Mouse (Mus musculus): ENCODE measurements around the gene D930020B18Rik.

The D930020B18Rik gene

DNA sequence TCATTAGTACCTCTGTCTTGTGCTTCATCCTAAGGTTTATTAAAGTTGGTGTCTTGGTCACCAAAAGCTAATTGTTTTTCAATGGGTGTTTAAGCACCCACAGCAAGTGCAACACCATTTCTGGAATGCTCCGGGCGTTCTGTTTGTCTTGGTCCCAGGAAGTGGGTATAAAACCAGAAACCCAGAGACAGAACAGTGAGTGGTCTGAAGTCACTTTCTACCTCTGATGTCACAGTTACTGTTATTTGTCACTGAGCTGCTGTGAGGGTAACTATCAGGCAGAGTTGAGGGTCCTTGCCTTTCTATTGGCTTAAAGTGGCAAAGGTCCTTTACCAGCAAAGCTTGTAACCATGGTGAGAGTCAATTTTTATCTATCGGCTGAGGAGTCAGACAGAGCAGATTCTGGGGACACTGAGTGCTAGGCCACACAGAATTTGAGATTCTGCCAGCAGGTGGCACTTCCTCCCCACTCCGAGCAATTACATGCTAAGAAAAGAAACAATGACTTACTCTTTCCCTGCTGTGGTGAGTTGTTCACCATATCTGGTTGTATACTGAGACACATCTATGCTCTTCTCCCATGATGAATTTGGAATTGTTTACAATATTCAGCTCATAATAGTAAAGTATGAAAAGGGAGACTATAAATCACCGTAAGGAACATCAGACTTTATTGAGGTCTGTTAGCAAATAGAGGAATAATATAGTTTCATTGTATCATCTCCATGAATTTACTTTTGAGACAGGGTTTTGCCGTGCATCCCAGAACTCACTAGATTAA lies 1.0 kb upstream of the D930020B18Rik start:
- peak; percentile 16 for DNase-seq

DNA sequence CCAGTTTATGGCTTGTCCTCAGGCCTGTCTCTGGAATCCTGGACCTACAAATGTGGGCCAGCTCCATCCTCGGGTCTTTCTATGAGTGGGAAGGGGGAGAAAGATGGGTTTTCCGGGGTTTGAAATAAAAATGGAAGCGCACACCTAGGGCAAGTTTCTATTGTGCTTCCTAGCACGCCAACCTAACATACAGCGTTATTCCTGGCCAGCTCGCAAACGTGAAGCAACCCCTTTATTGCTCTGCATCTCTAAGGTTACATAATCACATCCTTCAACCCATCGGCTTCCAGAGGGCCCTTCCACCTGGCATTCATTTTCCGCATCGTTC lies 480 bp upstream of the D930020B18Rik start:
- no peak for DNase-seq

GRCm38 (mm10) chr10:121642054-121642947 lies 913 bp downstream of the D930020B18Rik start:
- no peak for DNase-seq

GRCm38 (mm10) chr10:121646294-121646693 lies 4.9 kb downstream of the D930020B18Rik start:
- no peak for DNase-seq

DNA sequence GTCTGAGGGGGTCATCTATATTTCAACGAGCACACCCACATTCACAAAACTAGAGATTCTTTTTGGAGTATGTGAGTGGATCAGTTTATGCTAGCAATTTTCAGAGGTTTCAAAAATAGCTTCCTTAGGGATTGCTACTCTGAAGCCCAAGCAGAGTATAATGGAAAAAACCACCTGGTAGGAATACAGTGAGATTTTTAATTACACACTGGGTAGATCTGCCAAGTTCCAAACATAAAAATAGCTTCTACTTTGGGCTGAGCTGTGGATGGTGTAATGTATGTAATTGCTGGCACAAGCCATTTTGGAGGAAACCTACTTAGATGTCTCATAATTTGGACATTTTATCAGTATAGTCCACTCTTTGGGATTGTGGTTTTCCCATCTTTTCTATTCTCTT lies 11.7 kb downstream of the D930020B18Rik start:
- DNase-seq = no peak

DNA sequence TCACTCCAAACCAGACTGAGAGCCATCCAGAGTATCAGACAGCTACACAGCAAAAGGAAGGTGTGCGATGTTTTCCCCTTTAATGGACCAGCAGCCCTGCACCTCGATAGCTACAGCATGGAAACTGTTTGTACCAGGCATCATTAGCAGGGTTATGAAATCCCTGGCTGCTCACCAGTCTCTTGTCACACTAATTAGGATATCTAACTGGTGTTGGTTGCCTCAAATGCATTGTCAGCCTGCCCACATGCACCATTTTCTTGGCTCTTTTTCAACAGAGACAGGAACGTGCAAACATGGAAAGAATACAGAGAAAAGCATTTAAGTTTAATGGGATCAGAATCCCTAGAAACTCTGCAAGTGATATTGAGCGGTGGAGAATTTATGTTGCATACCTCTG lies 14.5 kb downstream of the D930020B18Rik start:
- no peak for DNase-seq

GRCm38 (mm10) chr10:121662711-121663110 lies 21.3 kb downstream of the D930020B18Rik start:
- DNase-seq = no peak

GRCm38 (mm10) chr10:121663599-121663998 lies 22.2 kb downstream of the D930020B18Rik start:
- no peak for DNase-seq

DNA sequence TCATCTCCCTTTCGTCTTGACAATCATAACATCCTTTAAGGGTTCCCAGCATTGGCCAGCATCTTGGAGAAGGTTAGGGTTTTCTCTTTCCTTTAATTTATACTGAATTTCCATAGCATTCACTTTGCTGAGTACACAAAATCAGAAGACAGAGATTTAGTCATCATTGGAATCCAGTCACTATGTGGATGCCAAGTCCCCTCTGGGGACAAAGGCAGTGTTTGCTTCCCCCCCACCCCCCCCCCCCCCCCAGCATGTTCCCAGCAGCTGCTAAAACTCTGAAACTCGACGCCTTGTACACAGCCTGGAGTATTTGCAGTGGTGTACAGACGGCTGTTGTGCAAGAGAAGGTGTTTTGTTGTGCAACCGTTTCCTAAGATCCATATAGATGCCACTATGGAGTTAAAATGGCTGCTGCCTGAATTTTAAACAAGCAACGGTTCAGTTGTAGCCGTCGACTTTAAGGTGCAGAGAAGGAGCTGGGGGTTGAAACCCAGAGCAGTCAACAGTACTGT lies 24.3 kb downstream of the D930020B18Rik start:
- no peak for DNase-seq

DNA sequence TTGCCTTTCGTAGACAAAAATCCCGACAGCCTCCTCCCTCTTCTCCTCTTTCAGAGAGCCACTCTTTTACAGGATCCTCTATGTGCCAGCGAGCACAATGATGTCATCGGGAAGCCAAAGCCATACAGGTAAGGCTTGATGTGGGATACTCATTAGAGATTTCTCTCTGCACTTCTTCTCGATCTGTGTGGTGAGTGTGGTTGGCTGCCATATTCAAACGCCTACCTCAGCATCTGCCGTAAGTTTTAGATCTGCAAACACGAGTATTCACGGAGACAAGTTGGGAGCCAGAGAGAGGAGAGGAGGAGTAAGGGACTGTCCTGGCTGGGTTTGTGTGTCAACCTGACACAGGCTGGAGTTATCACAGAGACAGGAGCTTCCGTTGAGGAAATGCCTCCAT lies 27.7 kb downstream of the D930020B18Rik start:
- DNase-seq = no peak

DNA sequence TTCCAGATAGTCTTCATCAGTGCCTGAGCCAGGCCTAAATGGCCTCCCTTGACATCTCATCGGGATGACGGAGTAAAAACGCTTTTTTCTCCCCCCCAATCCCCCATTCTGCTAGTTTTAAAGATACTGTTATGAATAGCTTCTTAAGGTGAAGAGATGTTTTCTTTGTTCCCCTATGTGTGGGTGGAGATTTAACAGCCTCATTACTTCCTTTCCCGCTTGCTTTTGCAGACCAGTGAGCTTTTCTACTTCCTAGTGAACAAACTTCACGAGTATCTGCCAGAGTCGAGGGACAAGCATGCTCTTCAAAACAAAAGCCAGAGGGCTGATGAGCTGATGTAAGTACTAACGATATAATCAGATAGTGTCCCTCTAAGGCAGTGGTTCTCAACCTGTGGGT lies 35.6 kb downstream of the D930020B18Rik start:
- DNase-seq = no peak

DNA sequence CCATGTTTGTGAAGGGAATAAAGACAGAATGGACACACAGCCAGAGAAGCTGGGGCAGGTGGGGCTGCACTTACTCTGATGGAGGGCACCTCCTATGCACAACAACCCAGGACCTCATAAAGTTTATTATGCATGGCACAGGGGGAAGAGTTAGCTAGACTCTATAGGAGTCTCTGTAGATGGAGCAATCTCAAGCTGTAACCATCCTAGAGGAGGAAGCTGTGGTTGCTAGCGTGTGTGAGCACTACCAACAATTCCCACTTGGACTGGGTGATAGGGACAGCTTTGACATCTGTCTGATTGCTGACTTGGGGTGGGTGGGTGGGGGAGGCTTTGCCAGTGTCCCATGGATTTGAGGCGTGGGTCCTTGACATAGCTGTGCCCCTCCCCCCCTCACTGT lies 39.5 kb downstream of the D930020B18Rik start:
- DNase-seq = no peak

GRCm38 (mm10) chr10:121682539-121682938 lies 41.2 kb downstream of the D930020B18Rik start:
- DNase-seq = no peak

DNA sequence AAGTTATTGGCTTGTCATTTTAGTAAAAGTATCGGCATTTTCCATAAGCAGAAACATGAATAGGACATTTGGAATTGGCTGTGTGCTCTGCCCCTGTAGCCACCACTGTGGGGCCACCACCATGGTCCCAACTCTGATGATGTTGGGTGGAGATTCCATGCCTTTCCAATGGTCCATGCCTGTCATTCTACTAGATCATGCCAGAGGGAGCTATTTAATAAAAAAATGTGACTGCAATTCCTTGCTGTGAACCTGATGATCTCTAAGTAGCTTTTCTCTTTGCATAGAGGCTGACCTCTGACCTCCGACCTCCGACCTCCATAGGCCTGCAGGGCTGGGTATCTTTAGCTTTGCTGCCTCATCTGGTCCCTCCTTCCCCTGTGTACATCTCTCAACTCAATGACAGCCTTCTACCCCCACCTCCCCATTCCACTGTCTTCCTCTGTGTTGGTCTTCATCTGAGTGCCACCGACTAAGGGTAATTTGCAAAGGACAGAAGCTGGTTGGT lies 44.8 kb downstream of the D930020B18Rik start:
- no peak for DNase-seq

GRCm38 (mm10) chr10:121687511-121687910 lies 46.1 kb downstream of the D930020B18Rik start:
- no peak for DNase-seq

- peak; percentile 16 for DNase-seq
Observed at GRCm38 (mm10) chr10:121689591-121690314, 48.4 kb downstream of the D930020B18Rik start.

- no peak for DNase-seq
Observed at GRCm38 (mm10) chr10:121692944-121693579, 51.7 kb downstream of the D930020B18Rik start.

DNA sequence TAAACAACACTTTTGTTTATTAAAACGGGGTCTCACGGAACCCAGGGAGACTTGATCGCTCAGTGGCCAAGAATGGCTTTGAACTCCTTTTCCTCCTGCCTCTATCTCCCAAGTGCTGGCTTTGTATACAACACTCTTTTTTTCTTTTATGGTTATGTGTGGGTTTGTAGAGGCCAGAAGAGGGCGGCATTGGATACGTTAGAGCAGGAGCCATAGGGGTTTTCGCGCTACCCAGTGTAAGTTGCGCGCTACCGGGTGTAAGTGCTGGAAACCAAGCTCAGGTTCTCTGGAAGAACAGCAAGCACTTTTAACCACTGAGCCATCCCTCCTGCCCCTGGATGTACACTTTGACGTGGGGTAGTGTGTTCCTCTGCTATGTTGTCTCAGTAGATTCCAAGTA lies 53.2 kb downstream of the D930020B18Rik start:
- DNase-seq = no peak

DNA sequence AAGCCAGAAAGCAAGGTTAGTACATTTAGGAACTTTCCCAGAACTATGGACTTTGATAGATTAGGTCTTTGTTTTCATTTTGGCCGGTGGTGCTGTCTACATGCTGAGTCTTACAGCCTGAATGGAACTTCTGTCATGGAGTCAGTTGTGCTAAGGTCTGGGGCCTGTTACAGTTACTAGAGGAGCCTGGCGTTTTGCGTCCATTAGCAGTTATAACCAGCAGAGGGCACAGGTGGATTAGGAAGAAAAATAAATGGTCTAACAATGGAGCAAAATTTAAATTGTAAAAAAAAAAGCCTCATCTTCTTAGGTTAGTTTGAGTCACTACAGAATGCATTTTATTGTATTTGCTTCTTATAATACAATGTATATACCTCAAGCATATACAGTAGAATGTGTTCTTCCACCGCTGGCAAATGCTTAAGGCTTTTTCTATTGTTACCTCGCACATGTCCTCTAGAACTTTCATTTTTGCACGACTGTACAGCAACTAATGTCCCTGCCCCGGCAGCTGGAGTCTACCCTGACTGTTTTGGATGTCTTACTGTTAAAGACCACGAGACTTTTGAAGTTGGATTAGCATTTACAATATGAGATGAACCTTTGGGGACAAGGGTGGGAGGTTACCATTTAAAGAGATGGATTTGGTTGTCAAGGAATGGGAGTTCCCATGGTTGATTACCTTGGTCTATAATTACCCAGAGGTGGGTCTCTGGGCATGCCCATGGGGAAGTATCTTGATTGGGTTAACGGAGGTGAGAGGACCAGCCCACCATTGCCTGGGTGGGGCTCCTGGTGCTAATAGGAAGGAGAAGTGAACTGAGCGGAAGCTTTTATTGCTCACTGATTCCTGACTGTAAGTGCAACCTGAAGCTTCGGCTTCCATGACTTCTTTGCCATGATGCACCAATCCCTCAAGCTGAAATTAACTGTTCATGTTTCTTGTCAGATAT lies 60.2 kb downstream of the D930020B18Rik start:
- no peak for DNase-seq

DNA sequence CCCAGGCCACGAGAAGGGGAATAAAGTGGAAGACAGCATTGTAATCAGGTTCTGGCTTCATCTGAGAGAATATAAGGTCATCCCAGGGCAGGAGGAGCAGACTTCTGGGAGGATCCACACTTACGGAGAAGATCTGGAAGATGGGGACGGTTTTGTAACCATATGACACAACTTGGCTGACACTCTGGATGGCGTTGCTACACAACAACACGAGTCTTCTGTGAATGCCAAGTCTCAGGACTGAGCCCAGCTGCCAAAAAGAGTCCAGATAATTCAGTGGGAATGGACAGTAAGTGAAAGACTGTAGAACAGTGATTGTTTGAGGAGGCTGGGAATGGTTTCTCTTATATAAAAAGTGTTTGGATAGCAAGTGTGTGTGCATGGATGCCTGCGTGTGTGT lies 62.2 kb downstream of the D930020B18Rik start:
- DNase-seq = no peak

GRCm38 (mm10) chr10:121704871-121705270 lies 63.5 kb downstream of the D930020B18Rik start:
- no peak for DNase-seq

Measured in cerebellum, adult 11 months (tissue).